Mouse (Mus musculus) NIH3T3 (cell line): ENCODE measurements at regions not wholly inside any gene's neighbourhood (a gene's known extent, or its start where the extent isn't known, plus 50 kb on each side); places are given as distances from the start of the nearest gene placed in this dataset.

ENCODE experiments used
- DNase-seq: peaks from one replicate; pipeline ENCODE4 v3.0.0-alpha.2; 2012; ENCODE audit warnings: low read depth

DNA sequence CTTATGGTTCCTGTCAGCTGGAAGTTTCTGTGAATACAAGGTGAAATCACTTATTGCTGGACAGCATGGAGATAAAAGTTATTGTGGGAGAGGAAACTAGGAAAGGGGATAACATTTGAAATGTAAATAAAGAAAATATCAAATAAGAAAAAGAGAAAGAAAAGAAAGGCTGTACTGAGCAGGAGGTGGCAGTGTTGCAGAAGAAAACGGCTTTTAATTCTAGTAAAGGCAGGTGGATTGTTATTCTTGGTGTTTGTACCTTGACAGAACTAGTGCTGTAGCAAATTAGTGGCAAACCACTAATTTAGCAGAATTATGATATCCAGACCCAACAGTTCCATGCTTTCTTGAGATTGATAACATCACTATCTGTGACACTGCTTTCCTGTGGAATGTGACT is 52.6 kb downstream of the Gm10358 start:
- DNase-seq = no peak

DNA sequence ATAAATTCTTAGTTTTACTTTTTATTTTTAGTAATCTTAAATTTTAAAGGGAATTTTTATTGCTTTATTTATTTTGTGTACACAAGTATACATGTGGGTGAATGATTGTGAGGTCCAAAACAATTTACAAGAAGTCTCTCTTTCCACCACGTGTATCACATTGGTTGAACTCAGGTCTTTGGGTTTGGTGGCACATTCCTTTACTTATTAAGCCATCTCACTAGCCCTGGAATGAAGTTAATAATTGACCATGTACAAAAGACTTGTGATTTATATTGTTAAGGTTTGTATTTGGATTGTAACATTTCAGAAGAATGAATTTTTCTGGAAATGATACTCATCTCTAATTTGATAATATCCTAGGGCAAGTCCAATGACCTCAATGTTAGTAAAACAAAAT is 56.2 kb downstream of the Gm10358 start:
- DNase-seq = no peak

DNA sequence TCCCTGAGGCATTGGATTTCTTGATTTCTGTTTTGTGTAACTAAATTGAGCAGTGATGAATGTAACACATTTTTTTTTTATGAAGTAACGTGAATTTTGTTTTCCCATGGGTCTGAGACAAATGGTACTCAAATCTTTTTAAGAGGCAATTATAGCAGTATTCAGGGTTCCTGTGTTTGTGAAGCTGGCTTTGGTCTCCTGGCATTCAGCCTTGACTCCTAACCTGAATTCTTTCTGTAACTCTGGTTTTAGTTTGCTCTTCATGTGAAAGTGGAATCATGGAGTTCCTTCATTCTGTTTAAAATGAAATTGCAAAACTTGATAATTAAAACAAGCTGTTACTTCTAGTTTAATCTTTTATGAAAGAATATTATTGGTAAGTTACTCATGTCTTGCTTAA is 58.3 kb downstream of the Gm10358 start:
- DNase-seq = no peak

DNA sequence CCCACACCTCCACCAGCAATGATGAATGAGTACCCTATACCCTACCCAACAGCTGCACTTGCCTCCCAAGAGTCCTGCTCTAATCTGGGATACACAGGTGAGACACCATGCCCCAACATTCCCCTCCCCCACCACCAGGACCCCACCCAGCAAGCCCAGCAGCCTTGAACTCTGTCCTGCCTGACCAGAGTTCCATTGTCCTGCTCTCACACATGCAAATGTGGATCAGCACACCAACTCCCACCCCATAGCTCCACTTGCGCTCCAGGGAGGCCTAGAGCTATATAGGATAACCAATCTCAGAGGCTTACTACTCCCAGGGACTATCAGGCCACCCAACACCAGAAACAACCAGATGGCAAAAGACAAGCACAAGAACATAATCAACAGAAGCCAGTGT is 85.8 kb downstream of the Gm10358 start:
- DNase-seq = no peak

DNA sequence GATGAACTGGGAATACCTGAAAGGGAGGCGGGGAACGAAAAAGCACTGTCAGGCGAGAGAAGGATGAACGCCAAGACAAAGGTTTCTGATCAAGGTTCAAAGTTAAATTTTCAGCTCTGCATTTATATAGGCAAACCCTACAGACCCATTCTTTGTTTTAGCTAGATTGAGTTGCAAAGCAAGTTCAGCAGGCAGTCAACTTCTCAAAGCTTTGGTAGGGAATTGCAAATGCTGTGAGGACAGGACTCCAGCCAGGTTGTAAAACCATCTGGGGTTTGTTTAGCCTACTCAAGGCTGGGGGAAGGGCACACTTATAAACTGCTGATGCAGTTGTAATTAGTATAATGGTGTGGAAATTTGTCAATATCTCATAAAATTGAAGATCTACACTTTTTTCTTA is 87.9 kb downstream of the Gm10358 start:
- DNase-seq = no peak

DNA sequence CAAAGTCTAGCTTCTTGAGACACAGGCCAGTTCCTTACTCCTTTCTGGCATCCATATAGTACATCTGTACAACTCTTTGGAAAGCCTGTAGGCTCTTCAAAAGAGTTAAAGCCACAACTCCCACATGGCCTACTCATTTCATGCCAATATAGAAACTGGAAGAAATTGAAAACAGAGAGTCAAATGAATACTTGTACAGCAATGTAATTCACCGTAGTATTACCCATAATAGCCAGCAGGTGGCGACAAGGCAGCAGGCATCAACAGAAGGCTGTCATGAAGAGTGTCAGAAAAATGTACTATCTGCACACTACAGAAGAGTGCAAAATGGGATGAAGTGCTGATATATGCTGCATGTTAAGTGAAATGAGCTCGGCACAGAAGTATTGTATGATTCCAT is 90.5 kb downstream of the Gm10358 start:
- DNase-seq = peak; percentile 81

DNA sequence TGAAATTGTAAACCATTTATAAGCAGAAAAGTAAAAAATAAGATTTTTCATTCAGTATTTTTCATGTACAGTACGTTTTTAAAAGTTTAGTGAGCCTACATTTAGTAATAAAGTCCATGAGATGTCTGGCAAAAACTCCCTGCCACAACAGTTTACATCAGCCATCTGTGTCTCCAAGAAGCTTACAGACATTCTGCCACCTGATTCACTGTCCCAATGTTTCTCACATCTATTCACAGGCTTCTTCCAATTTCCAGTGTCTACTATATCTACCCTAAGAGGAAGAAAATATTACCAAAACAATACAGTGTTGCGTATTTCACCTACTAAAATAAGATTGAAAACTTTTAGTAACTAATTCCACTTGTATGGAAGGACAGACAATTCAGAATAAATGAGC is 95.7 kb downstream of the Rasd2 start:
- DNase-seq = no peak

DNA sequence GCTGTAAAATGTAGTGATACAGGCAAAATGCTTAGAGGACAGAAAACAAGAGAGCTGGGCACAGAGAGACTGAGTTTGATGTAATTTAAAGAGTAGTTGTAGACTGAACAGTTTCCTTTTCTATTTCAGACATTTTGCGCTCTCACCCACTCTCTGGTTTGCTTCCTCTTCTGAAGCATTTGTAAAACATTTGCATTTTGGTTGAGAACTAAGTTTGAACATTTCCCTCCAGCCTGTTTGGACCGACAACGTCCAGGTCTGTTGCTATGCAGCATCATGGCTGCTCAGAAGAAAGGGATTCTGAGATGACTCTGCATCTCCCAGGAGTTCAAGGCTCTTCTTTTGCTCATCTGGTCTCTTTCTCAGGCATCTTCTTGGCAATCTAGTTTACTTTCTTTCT is 78.2 kb downstream of the Rasd2 start:
- no peak for DNase-seq

DNA sequence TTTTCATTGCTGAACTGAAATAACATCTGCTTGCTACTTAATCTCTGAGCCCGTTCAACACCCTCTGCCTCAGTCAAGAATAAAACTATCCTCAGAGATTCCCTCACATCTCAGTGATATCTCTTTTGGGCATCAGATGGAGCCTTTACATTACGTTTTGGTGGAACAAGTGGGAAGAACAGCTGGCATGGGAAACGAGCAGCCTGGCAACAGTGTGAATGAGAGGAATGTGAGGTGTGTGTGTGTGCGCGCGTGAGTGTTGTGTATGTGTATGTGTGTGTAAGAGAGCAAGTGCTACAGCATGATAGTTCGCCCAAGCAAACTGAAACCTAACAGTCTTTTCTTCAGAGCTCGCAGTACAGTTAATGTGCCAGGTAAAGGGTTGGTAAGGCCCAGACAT is 76.2 kb downstream of the Rasd2 start:
- DNase-seq = no peak
